Mouse (Mus musculus) E14TG2a.4 (cell line): ENCODE data around the gene Ptrhd1.

ENCODE experiments used
- H3K27me3 ChIP-seq: 2 replicates; pipeline ENCODE4 v1.6.1; 2014; ENCODE audit warnings: low read length, control low read depth; ENCODE audit not compliant: insufficient read depth
- H3K36me3 ChIP-seq: 2 replicates; pipeline ENCODE4 v1.6.1; 2014; ENCODE audit warnings: low read length, control low read depth; ENCODE audit not compliant: insufficient read depth
- H3K4me1 ChIP-seq: replicated peaks from 2 replicates; pipeline ENCODE4 v1.6.1; 2014; ENCODE audit warnings: low read depth, low read length, control low read depth
- H3K4me3 ChIP-seq: replicated peaks from 2 replicates; pipeline ENCODE4 v1.5.1; 2014; ENCODE audit warnings: mild to moderate bottlenecking, low read length
- H3K9me3 ChIP-seq: 2 replicates; pipeline ENCODE4 v1.6.1; 2014; ENCODE audit warnings: low read length, control low read depth
- CTCF ChIP-seq: conservative IDR thresholded peaks from 2 replicates; pipeline ENCODE4 v1.5.1; 2014; ENCODE audit warnings: low read length
- NANOG ChIP-seq: IDR thresholded peaks from 2 replicates; pipeline ENCODE4 v1.6.1; 2014; ENCODE audit warnings: borderline replicate concordance, low read length, mixed read lengths
- POU5F1 ChIP-seq: IDR thresholded peaks from 2 replicates; pipeline ENCODE4 v1.6.1; 2014; ENCODE audit warnings: low read length, borderline replicate concordance

The Ptrhd1 gene

GRCm38 (mm10) chr12:4199271-4199670 is 34.6 kb upstream of the Ptrhd1 start:
- H3K27me3 ChIP-seq: no peaks in the 10 kb centered on the region
- no peak overlapping the region for H3K4me3 ChIP-seq
- no peak for TF ChIP-seq POU5F1
- no peak for TF ChIP-seq NANOG
- TF ChIP-seq CTCF: no peak
- H3K4me1 ChIP-seq: peaks cover 42% of the 10 kb centered on the region
- no peaks in the 10 kb centered on the region for H3K9me3 ChIP-seq
- H3K36me3 ChIP-seq: peaks cover 31% of the 10 kb centered on the region

GRCm38 (mm10) chr12:4201454-4202200 is 32.2 kb upstream of the Ptrhd1 start:
- TF ChIP-seq NANOG (no peak), POU5F1 (no peak), CTCF (no peak)
- peaks cover 24% of the 10 kb centered on the region for H3K4me1 ChIP-seq

GRCm38 (mm10) chr12:4202206-4202605 is 31.6 kb upstream of the Ptrhd1 start:
- Histone ChIP-seq H3K36me3 (peaks cover 58% of the 10 kb centered on the region), H3K4me3 (no peak overlapping the region), H3K9me3 (no peaks in the 10 kb centered on the region), H3K27me3 (no peaks in the 10 kb centered on the region), H3K4me1 (peaks cover 26% of the 10 kb centered on the region)
- TF ChIP-seq NANOG (no peak), CTCF (no peak), POU5F1 (no peak)

More at GRCm38 (mm10) chr12:4201454-4202200, 32.2 kb upstream of the Ptrhd1 start:
- Histone ChIP-seq H3K27me3 (no peaks in the 10 kb centered on the region), H3K36me3 (peaks cover 53% of the 10 kb centered on the region), H3K9me3 (no peaks in the 10 kb centered on the region), H3K4me3 (peak overlapping the region; percentile 13; the same call in 1 of the 2 replicates)

GRCm38 (mm10) chr12:4206106-4206505 is 27.7 kb upstream of the Ptrhd1 start:
- peaks cover 36% of the 10 kb centered on the region for H3K4me1 ChIP-seq
- no peak overlapping the region for H3K4me3 ChIP-seq
- H3K36me3 ChIP-seq: peaks cover 72% of the 10 kb centered on the region
- no peaks in the 10 kb centered on the region for H3K9me3 ChIP-seq
- H3K27me3 ChIP-seq: no peaks in the 10 kb centered on the region
- TF ChIP-seq POU5F1 (no peak), NANOG (no peak), CTCF (no peak)

- Histone ChIP-seq H3K4me3 (peak overlapping the region; percentile 7; the same call in 1 of the 2 replicates), H3K27me3 (no peaks in the 10 kb centered on the region), H3K9me3 (no peaks in the 10 kb centered on the region), H3K36me3 (peaks cover 84% of the 10 kb centered on the region), H3K4me1 (peaks cover 49% of the 10 kb centered on the region)
- TF ChIP-seq CTCF (peak; percentile 84), POU5F1 (no peak), NANOG (no peak)
These were observed 25.3 kb upstream of the Ptrhd1 start for GRCm38 (mm10) chr12:4208405-4209133.

- TF ChIP-seq CTCF (no peak), POU5F1 (no peak), NANOG (no peak)
- no peaks in the 10 kb centered on the region for H3K9me3 ChIP-seq
- no peaks in the 10 kb centered on the region for H3K27me3 ChIP-seq
- no peak overlapping the region for H3K4me3 ChIP-seq
- peaks cover 51% of the 10 kb centered on the region for H3K4me1 ChIP-seq
- peaks cover 86% of the 10 kb centered on the region for H3K36me3 ChIP-seq
These were observed 24.6 kb upstream of the Ptrhd1 start for GRCm38 (mm10) chr12:4209196-4209595.

GRCm38 (mm10) chr12:4211174-4211573 is 22.7 kb upstream of the Ptrhd1 start:
- Histone ChIP-seq H3K27me3 (no peaks in the 10 kb centered on the region), H3K36me3 (peaks cover 88% of the 10 kb centered on the region)
- TF ChIP-seq NANOG (no peak), CTCF (no peak), POU5F1 (no peak)

GRCm38 (mm10) chr12:4212908-4213307 is 20.9 kb upstream of the Ptrhd1 start:
- no peaks in the 10 kb centered on the region for H3K9me3 ChIP-seq
- H3K27me3 ChIP-seq: no peaks in the 10 kb centered on the region
- H3K36me3 ChIP-seq: peaks cover 89% of the 10 kb centered on the region
- H3K4me1 ChIP-seq: peaks cover 49% of the 10 kb centered on the region
- no peak for TF ChIP-seq POU5F1
- no peak for TF ChIP-seq NANOG
- TF ChIP-seq CTCF: no peak
- H3K4me3 ChIP-seq: no peak overlapping the region

More at GRCm38 (mm10) chr12:4211174-4211573, 22.7 kb upstream of the Ptrhd1 start:
- Histone ChIP-seq H3K4me3 (no peak overlapping the region), H3K9me3 (no peaks in the 10 kb centered on the region), H3K4me1 (peaks cover 49% of the 10 kb centered on the region)
